Mouse (Mus musculus) adrenal gland, postnatal 36 days (tissue): ENCODE measurements around the gene Stk38. TPM values are rescaled to one million over a fixed set of nuclear protein-coding genes. Genes with fewer than 3 reads are reported as not detected.
"Not testable (repeated sequence)": the region's sequence is repeated elsewhere in the genome, so short reads cannot be mapped to it uniquely, and the experiment has no call there.

Experiments used
- DNase-seq, 2 experiments: peaks; one replicate each; pipeline ENCODE4 v3.0.0; 2021; ENCODE audit warnings: mixed read lengths in 1 of 2
- long read RNA-seq, 2 experiments: library from polyadenylated mRNA; stranded (forward); transcript quantifications; one replicate each; pipeline ENCODE4 v2.0.0; 2021; ENCODE audit warnings: borderline sequencing depth in 2 of 2
- total RNA-seq, 2 experiments: library from RNA; stranded (reverse); gene quantifications; 2 replicates each; pipeline ENCODE4 v1.2.3; 2021

Gene Stk38
- 10 to 100 TPM; 53.4 to 55.9 TPM for total RNA-seq
- long read RNA-seq, experiment 1, transcript Stk38-201 (14 exons, 3,351 nt) = major isoform, 25 of 55 reads
- long read RNA-seq, experiment 1, partial matches to known transcripts = 4 of 55 reads
- long read RNA-seq, experiment 1, other reads (novel, unspliced or antisense) = 20 of 55 reads
- long read RNA-seq, experiment 2, transcript Stk38-201 (14 exons, 3,351 nt) = major isoform, 7 of 24 reads
- long read RNA-seq, experiment 2, partial matches to known transcripts = 1 of 24 reads
- long read RNA-seq, experiment 2, other reads (novel, unspliced or antisense) = 14 of 24 reads

DNA sequence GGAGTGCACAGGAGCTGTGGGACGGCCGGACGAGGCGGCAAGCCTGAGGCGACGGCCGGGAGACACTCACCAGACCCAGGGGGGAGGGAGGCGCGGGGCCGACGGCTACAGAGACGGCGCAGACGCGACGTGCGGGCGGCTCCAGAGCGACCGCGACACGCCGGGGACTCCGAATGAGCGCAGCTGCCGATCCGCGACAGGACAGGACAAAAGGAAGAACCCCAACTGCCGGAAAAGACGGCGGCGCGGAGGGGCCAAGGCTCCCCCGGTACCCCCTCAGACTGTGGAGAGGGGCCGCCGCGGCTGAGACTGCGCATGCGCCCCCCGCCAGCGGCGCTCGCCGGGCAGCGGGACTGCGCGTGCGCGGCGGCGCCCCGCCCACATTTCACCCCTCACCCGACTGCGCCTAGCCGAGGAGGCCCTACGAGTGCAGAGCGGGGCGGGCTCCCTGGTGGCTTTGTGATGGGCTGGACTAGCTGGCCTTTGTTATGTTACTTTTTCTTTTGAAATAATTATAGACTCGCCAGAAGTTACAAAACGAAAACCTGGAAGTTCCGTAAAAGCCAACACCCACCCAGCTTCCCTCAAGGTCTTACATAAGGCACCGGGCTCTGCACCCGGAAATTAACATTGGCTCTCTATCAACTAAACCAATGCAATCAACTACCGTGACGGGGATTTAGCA, at the start of gene Stk38:
Gene Stk38, minus strand, starts transcription at position 355 of the 685 bp plus-strand sequence.
- peak; percentile 94 to 97 for DNase-seq

- no peak for DNase-seq
Observed at GRCm38 (mm10) chr17:29057361-29057890, 49.6 kb upstream of the Stk38 start.

- peak in 1 of 2 experiments; percentile 21 for DNase-seq
Observed at GRCm38 (mm10) chr17:29056699-29057151, 48.9 kb upstream of the Stk38 start.

DNA sequence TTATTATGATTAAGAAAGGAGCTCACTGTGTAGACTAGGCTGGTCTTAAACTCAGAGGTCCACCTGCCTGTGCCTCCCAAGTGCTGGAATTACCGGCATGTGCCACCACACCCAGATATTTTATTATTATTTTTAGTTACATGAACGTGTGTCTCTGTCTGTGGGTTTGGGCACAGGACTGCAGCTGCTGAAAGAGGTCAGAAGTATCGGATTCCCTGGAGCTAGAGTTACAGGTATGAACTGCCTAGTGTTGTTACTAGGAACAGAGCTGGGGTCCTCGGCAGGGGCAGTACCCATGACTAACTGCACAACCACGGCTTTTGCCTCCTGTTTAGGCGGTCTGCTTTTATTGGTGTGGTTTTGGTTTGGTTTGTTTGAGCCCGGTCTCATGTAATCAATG, 48.4 kb upstream of the Stk38 start:
- DNase-seq = no peak

GRCm38 (mm10) chr17:29055586-29055985, 47.8 kb upstream of the Stk38 start:
- no peak for DNase-seq

GRCm38 (mm10) chr17:29054429-29054828, 46.6 kb upstream of the Stk38 start:
- DNase-seq = no peak

- peak; percentile 58 to 63 for DNase-seq
Observed at GRCm38 (mm10) chr17:29053841-29054240, 46.0 kb upstream of the Stk38 start.

- no peak for DNase-seq
Observed at GRCm38 (mm10) chr17:29053067-29053466, 45.3 kb upstream of the Stk38 start.

DNA sequence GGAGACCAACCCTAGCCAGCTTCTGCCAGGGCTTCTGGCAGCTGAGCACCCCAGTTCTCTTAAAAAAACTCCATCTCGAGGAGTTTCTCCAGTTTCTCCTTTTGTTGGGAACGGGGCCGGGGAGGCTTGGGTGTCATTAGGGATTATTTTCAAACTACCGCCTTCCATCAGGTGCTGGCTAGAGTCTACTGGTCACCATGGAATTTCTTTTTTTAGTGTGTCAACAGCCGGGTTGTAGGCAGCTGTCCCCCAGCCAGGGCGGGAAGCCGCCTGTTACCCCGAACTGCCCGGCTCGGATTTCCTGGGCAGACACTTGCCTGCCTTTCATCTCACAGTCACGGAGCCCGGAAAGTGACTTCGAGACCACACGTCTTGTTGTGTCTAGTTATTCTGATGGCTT, 43.0 kb upstream of the Stk38 start:
- no peak for DNase-seq

- no peak for DNase-seq
Observed at GRCm38 (mm10) chr17:29049923-29050322, 42.1 kb upstream of the Stk38 start.

GRCm38 (mm10) chr17:29049508-29049889, 41.7 kb upstream of the Stk38 start:
- DNase-seq = no peak

GRCm38 (mm10) chr17:29048748-29049507, 41.1 kb upstream of the Stk38 start:
- peak; percentile 82 to 85 for DNase-seq

DNA sequence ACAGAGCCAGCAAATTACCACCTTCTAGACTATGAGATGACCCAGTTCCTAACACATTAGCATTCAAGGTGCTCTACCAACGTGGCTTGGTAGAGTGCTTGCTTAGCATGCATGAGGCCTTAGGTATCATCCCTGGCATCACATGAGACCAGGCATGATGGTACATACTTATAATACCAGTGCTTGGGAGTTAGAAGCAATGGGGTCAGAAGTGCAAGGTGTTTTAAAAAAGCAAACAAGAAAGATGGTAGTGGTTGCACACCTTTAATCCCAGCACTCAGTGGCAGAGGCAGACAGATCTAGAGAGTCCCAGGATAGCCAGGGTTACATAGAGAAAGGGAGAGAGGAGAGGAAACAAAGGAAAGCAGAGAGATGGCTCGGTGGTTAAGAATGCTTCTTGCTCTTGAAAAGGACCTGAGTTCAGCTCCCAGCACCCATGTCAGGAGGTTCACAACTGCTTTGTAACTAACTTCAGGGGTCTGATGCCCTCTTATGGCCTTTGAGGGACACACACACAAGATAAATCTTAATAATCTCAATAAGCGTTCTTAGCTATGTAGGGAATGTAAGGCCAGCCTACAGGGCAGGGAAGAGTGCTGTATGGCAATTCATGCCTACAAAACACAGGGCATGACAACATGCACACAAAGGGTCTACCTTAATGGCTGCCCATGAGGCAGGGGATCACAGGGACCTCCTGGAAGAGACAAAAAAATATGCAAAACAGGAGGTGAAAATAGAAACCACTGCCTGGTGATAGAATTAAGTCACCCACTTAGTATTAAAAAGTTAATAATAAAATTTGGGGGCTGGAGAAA, 40.1 kb upstream of the Stk38 start:
- DNase-seq = no peak

- no peak for DNase-seq
Observed at GRCm38 (mm10) chr17:29046863-29047262, 39.1 kb upstream of the Stk38 start.

- peak; percentile 46 to 56 for DNase-seq
Observed at GRCm38 (mm10) chr17:29045741-29046530, 38.1 kb upstream of the Stk38 start.

DNA sequence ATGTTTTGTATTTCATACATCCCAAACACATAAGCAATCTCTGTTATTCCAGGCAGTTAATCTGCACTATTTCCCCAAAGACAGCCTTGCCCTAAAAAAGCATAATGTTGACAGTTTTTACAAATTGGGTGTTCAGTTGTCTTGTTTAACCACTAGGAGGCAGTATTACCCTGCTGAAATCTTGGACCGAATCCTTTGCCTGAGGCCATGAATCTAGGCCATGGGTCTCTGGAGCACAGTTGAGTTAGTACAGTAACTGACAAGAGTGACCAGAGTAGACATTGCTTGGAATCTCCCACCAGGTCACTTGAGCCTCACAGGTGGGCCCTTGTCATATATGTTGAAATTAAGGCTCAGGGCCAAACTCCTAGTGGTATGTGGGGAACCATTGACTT, 37.1 kb upstream of the Stk38 start:
- no peak for DNase-seq

DNA sequence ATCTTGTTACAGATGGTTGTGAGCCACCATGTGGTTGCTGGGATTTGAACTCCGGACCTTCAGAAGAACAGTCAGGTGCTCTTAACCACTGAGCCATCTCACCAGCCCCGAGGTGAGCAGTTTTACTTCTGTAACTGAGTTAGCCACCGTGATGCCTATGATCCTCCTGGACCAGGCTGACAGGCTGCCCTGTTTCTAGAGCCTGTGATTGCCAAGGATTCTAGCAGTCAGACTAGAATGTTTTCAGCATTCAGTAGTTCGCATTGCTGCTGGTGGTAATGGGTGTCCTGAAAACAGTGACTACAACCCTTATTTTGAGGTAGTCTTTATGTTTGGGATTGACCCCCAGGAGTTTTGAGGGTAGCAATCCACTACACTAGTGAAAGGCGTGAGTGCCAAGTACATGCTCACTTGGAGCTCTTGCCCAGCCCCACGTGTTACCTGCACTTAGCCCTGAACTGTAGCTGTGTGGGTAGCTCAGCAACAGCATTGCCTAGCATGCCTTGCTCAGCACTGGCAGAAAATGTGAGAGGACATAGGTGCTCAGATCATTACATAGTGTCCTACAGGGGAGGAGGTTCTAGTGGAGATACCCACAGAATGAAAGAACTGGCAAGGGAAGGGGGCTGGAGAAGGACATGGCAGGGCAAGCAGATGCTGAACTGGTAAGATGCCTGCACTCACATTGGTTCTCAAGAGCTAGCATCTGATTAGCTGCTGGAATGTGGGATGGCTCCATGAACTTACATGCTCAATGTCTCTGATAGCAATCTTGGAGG, 36.5 kb upstream of the Stk38 start:
- DNase-seq = no peak

- no peak for DNase-seq
Observed at GRCm38 (mm10) chr17:29043583-29043982, 35.8 kb upstream of the Stk38 start.

- no peak for DNase-seq
Observed at GRCm38 (mm10) chr17:29042569-29042968, 34.8 kb upstream of the Stk38 start.

- DNase-seq = not testable (repeated sequence)
Observed at GRCm38 (mm10) chr17:29041632-29042031, 33.8 kb upstream of the Stk38 start.
